In genomic region chr11:81426857-81427256, GRCm38 (mm10) we compare ENCODE assay signal across 16 mouse cellular contexts.
DNase-seq lines count a peak whose midpoint lies in the region; ATAC-seq and TF ChIP-seq lines count a peak whose summit lies in the region.
"Had no signal": no experiment of that assay in that cellular context is flagged by ENCODE, and none has a peak within 500 bp of the region (broad histone marks: within the 10 kb centered on the region; RNA-seq: fewer than 3 reads in every experiment).

No protein-coding gene starts in this region.

- H3K36me3 ChIP-seq in forebrain, embryonic 16.5 days (ENCODE audit: control insufficient read depth, insufficient read depth) = no peaks in the 10 kb centered on the region
- H3K36me3 ChIP-seq in forebrain, embryonic 13.5 days (ENCODE audit: poor library complexity, severe bottlenecking) = no peaks in the 10 kb centered on the region
- H3K36me3 ChIP-seq in lung, embryonic 14.5 days (ENCODE audit: insufficient read depth) = no peaks in the 10 kb centered on the region
- no peaks in the 10 kb centered on the region for H3K36me3 ChIP-seq in limb, embryonic 13.5 days
- H3K36me3 ChIP-seq in heart, embryonic 12.5 days = no peaks in the 10 kb centered on the region
- H3K36me3 ChIP-seq: heart, embryonic 13.5 days had no signal

- H3K4me2 ChIP-seq in forebrain, embryonic 16.5 days (ENCODE audit: low read length) = no peak overlapping the region
- no peak overlapping the region for H3K4me2 ChIP-seq in forebrain, embryonic 13.5 days
- H3K4me2 ChIP-seq in lung, embryonic 14.5 days = no peak overlapping the region
- peak overlapping the region; percentile 41; the same call in 1 of the 2 replicates for H3K4me2 ChIP-seq in limb, embryonic 13.5 days (replicated peaks)
- no peak overlapping the region for H3K4me2 ChIP-seq in heart, embryonic 12.5 days
- H3K4me2 ChIP-seq: heart, embryonic 13.5 days had no signal

- H3K9me3 ChIP-seq in forebrain, embryonic 16.5 days (ENCODE audit: control insufficient read depth, low read length) = no peaks in the 10 kb centered on the region
- H3K9me3 ChIP-seq in forebrain, embryonic 13.5 days (replicated peaks) = no peaks in the 10 kb centered on the region
- H3K9me3 ChIP-seq in lung, embryonic 14.5 days (ENCODE audit: low read depth, low read length) = no peaks in the 10 kb centered on the region
- H3K9me3 ChIP-seq in limb, embryonic 13.5 days = no peaks in the 10 kb centered on the region
- H3K9me3 ChIP-seq in heart, embryonic 12.5 days (replicated peaks) = no peaks in the 10 kb centered on the region
- H3K9me3 ChIP-seq: heart, embryonic 13.5 days had no signal

- H3K4me1 ChIP-seq in forebrain, embryonic 16.5 days (replicated peaks; ENCODE audit: control insufficient read depth, insufficient read depth, low read length) = peaks cover 5% of the 10 kb centered on the region; the same call in 1 of the 2 replicates
- H3K4me1 ChIP-seq in forebrain, embryonic 13.5 days = peaks cover 7% of the 10 kb centered on the region; the same call in 1 of the 2 replicates
- H3K4me1 ChIP-seq in lung, embryonic 14.5 days (ENCODE audit: insufficient read depth) = no peaks in the 10 kb centered on the region
- peaks cover 8% of the 10 kb centered on the region; the same call in 1 of the 2 replicates for H3K4me1 ChIP-seq in limb, embryonic 13.5 days
- H3K4me1 ChIP-seq in heart, embryonic 12.5 days (replicated peaks) = no peaks in the 10 kb centered on the region
- H3K4me1 ChIP-seq: heart, embryonic 13.5 days had no signal

- no peak overlapping the region for H3K4me3 ChIP-seq in forebrain, embryonic 16.5 days (replicated peaks; ENCODE audit: low read length)
- no peak overlapping the region for H3K4me3 ChIP-seq in forebrain, embryonic 13.5 days
- no peak overlapping the region for H3K4me3 ChIP-seq in lung, embryonic 14.5 days (ENCODE audit: low read depth, low read length)
- H3K4me3 ChIP-seq in limb, embryonic 13.5 days = no peak overlapping the region
- H3K4me3 ChIP-seq in heart, embryonic 12.5 days = no peak overlapping the region
- H3K4me3 ChIP-seq: heart, embryonic 13.5 days had no signal

- no peak overlapping the region for H3K9ac ChIP-seq in forebrain, embryonic 16.5 days (replicated peaks; ENCODE audit: low read depth, low read length)
- H3K9ac ChIP-seq in forebrain, embryonic 13.5 days = no peak overlapping the region
- H3K9ac ChIP-seq in lung, embryonic 14.5 days = no peak overlapping the region
- no peak overlapping the region for H3K9ac ChIP-seq in limb, embryonic 13.5 days
- H3K9ac ChIP-seq in heart, embryonic 12.5 days = no peak overlapping the region
- H3K9ac ChIP-seq: heart, embryonic 13.5 days; liver, postnatal 0 days had no signal

- peak; percentile 37 for DNase-seq in lung, embryonic 14.5 days
- no peak for DNase-seq in lung, adult 18-20 months
- DNase-seq in brain, adult 2 months (ENCODE audit: low read depth, low spot score) = peak; percentile 19
- DNase-seq: cerebellum, adult 2 months; gastrocnemius, postnatal 25 days; heart, postnatal 4 days; kidney, adult 18-20 months; layer of hippocampus, postnatal 36 days; liver, postnatal 0 days; spleen, adult 18-20 months had no signal

- ATAC-seq in forebrain, embryonic 16.5 days = peak; percentile 71
- ATAC-seq in forebrain, embryonic 13.5 days = no peak
- ATAC-seq in lung, embryonic 14.5 days (ENCODE audit: insufficient read depth) = no peak
- no peak for ATAC-seq in limb, embryonic 13.5 days (ENCODE audit: low FRiP score, low read depth)
- ATAC-seq in granulocyte monocyte progenitor cell, adult 5-6 weeks (replicated peaks; ENCODE audit: poor library complexity, severe bottlenecking) = no peak
- ATAC-seq in heart, embryonic 12.5 days (ENCODE audit: insufficient number of reproducible peaks, low FRiP score) = no peak
- ATAC-seq: liver, postnatal 0 days had no signal

- WGBS in forebrain, embryonic 16.5 days = 32% methylated on average over 14 of the region's 14 CpGs
- WGBS in forebrain, embryonic 13.5 days = 49% methylated on average over 14 of the region's 14 CpGs
- 59% methylated on average over 14 of the region's 14 CpGs for WGBS in lung, embryonic 14.5 days
- whole genome bisulfite sequencing in limb, embryonic 13.5 days = 34% methylated on average over 14 of the region's 14 CpGs
- 65% methylated on average over 14 of the region's 14 CpGs for WGBS in heart, embryonic 12.5 days

- H3K27ac ChIP-seq in forebrain, embryonic 16.5 days (ENCODE audit: low read length) = no peak overlapping the region
- H3K27ac ChIP-seq in forebrain, embryonic 13.5 days = no peak overlapping the region
- no peak overlapping the region for H3K27ac ChIP-seq in lung, embryonic 14.5 days (ENCODE audit: low read depth)
- H3K27ac ChIP-seq in limb, embryonic 13.5 days = no peak overlapping the region
- H3K27ac ChIP-seq in heart, embryonic 12.5 days (ENCODE audit: poor library complexity, severe bottlenecking) = no peak overlapping the region
- H3K27ac ChIP-seq: heart, embryonic 13.5 days had no signal

- H3K27me3 ChIP-seq in forebrain, embryonic 16.5 days (replicated peaks; ENCODE audit: control insufficient read depth, insufficient read depth, low read length) = no peaks in the 10 kb centered on the region
- no peaks in the 10 kb centered on the region for H3K27me3 ChIP-seq in forebrain, embryonic 13.5 days
- H3K27me3 ChIP-seq in lung, embryonic 14.5 days (ENCODE audit: insufficient read depth, low read length) = no peaks in the 10 kb centered on the region
- no peaks in the 10 kb centered on the region for H3K27me3 ChIP-seq in limb, embryonic 13.5 days
- H3K27me3 ChIP-seq in heart, embryonic 12.5 days (replicated peaks) = no peaks in the 10 kb centered on the region
- H3K27me3 ChIP-seq: heart, embryonic 13.5 days had no signal

- TF ChIP-seq CTCF in lung, embryonic 14.5 days (IDR thresholded peaks at IDR 0.05; ENCODE audit: low read depth) = no peak

Comparison
In these comparisons a context has a peak if more than half of its experiments do, and no peak if none do; other contexts are left out.
1. DNase-seq: peak in lung, embryonic 14.5 days (single experiment) and brain, adult 2 months (single experiment); none in lung, adult 18-20 months (0 of 2).